Mouse (Mus musculus): ENCODE results near the gene Rp9.

DNA sequence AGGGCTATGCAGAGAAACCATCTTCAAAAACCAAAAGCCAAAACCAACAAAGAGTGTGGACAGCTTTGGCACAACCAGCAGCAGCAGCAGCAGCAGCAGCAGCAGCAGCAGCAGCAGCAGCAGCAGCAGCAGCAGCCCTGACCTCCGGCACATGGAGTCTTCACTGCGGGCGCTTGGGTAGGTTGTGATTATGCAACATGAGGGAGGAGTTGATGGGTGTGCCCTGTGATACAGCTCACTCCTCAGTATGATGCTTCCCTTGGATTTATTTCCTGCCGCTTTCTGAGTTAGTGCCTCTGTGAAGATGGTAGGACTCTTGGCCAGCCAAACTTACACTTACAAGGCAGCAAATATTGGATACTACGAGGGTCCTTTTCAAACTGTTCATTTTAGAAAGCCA, 22.3 kb downstream of the Rp9 start:
- TF ChIP-seq CTCF (IDR thresholded peaks at IDR 0.05; ENCODE audit: low read depth) (no peak), EP300 (IDR thresholded peaks at IDR 0.05; ENCODE audit: low read depth) (no peak)
